ENCODE assay signal across 14 mouse cellular contexts in the genomic region with DNA sequence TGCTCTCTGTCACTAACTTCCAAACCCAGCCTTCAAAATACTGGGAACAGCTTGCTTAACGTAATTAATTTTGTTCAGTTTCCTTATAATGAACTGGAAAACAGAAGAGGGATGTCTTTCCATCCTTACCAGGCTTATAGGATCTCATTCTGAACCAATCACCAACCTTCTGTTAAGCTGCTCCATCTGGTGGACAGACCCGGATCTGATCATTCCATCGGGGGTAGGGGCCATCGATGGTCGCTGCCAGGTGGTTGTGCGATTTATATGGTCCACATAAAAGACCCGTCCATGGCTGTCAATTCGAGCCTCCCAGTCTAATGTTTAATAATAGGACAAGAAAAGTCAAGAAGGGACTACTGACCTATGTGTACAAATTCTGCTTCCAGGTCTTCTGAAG.
DNase-seq lines count a peak whose midpoint lies in the region; ATAC-seq and TF ChIP-seq lines count a peak whose summit lies in the region.
"Had no signal": no experiment of that assay in that cellular context is flagged by ENCODE, and none has a peak within 500 bp of the region (broad histone marks: within the 10 kb centered on the region; RNA-seq: fewer than 3 reads in every experiment).

No protein-coding gene starts in this region.

- no peak overlapping the region for H3K9ac ChIP-seq in heart, postnatal 0 days (replicated peaks; ENCODE audit: low read depth, low read length)
- H3K9ac ChIP-seq in lung, embryonic 14.5 days, result no peak overlapping the region
- no peak overlapping the region for H3K9ac ChIP-seq in ES-Bruce4 (ENCODE audit: low read depth, poor library complexity, severe bottlenecking)
- H3K9ac ChIP-seq: heart, embryonic 15.5 days; intestine, embryonic 15.5 days; stomach, embryonic 15.5 days had no signal

- H3K4me1 ChIP-seq in heart, postnatal 0 days (ENCODE audit: control insufficient read depth, insufficient read depth), result no peaks in the 10 kb centered on the region
- no peaks in the 10 kb centered on the region for H3K4me1 ChIP-seq in lung, embryonic 14.5 days (ENCODE audit: insufficient read depth)
- peaks cover 2% of the 10 kb centered on the region for H3K4me1 ChIP-seq in ES-Bruce4 (ENCODE audit: control insufficient read depth, insufficient read depth, low read length)
- no peaks in the 10 kb centered on the region for H3K4me1 ChIP-seq in limb, embryonic 10.5 days
- H3K4me1 ChIP-seq: heart, embryonic 15.5 days; intestine, embryonic 15.5 days; stomach, embryonic 15.5 days had no signal

- no peak for TF ChIP-seq POLR2A in ES-Bruce4 (IDR thresholded peaks at IDR 0.05; ENCODE audit: insufficient read depth, low read length)

- no peaks in the 10 kb centered on the region for H3K27me3 ChIP-seq in heart, postnatal 0 days (ENCODE audit: control insufficient read depth, insufficient read depth, low read length)
- H3K27me3 ChIP-seq in lung, embryonic 14.5 days (ENCODE audit: insufficient read depth, low read length), result no peaks in the 10 kb centered on the region
- H3K27me3 ChIP-seq in ES-Bruce4 (ENCODE audit: control insufficient read depth, insufficient read depth, low read length, poor library complexity, severe bottlenecking), result no peaks in the 10 kb centered on the region
- H3K27me3 ChIP-seq in limb, embryonic 10.5 days (ENCODE audit: low read depth, poor library complexity, severe bottlenecking), result no peaks in the 10 kb centered on the region
- H3K27me3 ChIP-seq: heart, embryonic 15.5 days; intestine, embryonic 15.5 days; stomach, embryonic 15.5 days had no signal

- DNase-seq in heart, postnatal 0 days (ENCODE audit: low spot score), result peak; percentile 6
- DNase-seq in heart, postnatal 14 days, result no peak
- DNase-seq in lung, embryonic 14.5 days, result peak; percentile 1
- no peak for DNase-seq in lung, postnatal 4 days
- DNase-seq in forelimb bud, embryonic 11.5 days (ENCODE audit: low read depth, low spot score), result peak; percentile 4
- no peak for DNase-seq in limb, embryonic 10.5 days (ENCODE audit: low spot score)
- DNase-seq in layer of hippocampus, postnatal 25 days (ENCODE audit: extremely low spot score in 1 of 2, low spot score in 1 of 2), result no peak
- DNase-seq: adrenal gland, postnatal 25 days; cerebellum, adult 8-10 months; right cerebral cortex, adult 18-20 months had no signal

- no peak overlapping the region for H3K27ac ChIP-seq in heart, postnatal 0 days (ENCODE audit: low read depth)
- no peak overlapping the region for H3K27ac ChIP-seq in lung, embryonic 14.5 days (ENCODE audit: low read depth)
- no peak overlapping the region for H3K27ac ChIP-seq in ES-Bruce4 (ENCODE audit: insufficient read depth, low read length)
- H3K27ac ChIP-seq in limb, embryonic 10.5 days, result no peak overlapping the region
- H3K27ac ChIP-seq: heart, embryonic 15.5 days; intestine, embryonic 15.5 days; stomach, embryonic 15.5 days had no signal

- no peak for TF ChIP-seq EP300 in heart, postnatal 0 days (IDR thresholded peaks at IDR 0.05; ENCODE audit: low read depth)
- no peak for TF ChIP-seq EP300 in ES-Bruce4 (IDR thresholded peaks at IDR 0.05; ENCODE audit: insufficient read depth, low read depth, low read length)

- H3K4me3 ChIP-seq in heart, postnatal 0 days (ENCODE audit: low read depth, low read length), result no peak overlapping the region
- no peak overlapping the region for H3K4me3 ChIP-seq in lung, embryonic 14.5 days (ENCODE audit: low read depth, low read length)
- no peak overlapping the region for H3K4me3 ChIP-seq in ES-Bruce4 (ENCODE audit: low read depth, low read length)
- H3K4me3 ChIP-seq in limb, embryonic 10.5 days, result no peak overlapping the region
- H3K4me3 ChIP-seq: heart, embryonic 15.5 days; intestine, embryonic 15.5 days; stomach, embryonic 15.5 days had no signal

- TF ChIP-seq CTCF in heart, postnatal 0 days (IDR thresholded peaks at IDR 0.05; ENCODE audit: low read depth), result peak; percentile 20
- TF ChIP-seq CTCF in lung, embryonic 14.5 days (IDR thresholded peaks at IDR 0.05; ENCODE audit: low read depth), result peak; percentile 23; the same call in 1 of the 2 replicates
- TF ChIP-seq CTCF in ES-Bruce4 (IDR thresholded peaks at IDR 0.05; ENCODE audit: low read depth, low read length), result peak; percentile 53

- intact Hi-C loops in heart, postnatal 14 days (cut with DNase I), result no loop called here

- no peaks in the 10 kb centered on the region for H3K9me3 ChIP-seq in heart, postnatal 0 days (replicated peaks; ENCODE audit: control insufficient read depth, low read length)
- no peaks in the 10 kb centered on the region for H3K9me3 ChIP-seq in lung, embryonic 14.5 days (ENCODE audit: low read depth, low read length)
- H3K9me3 ChIP-seq in ES-Bruce4 (replicated peaks; ENCODE audit: control insufficient read depth, insufficient read depth, low read length, poor library complexity, severe bottlenecking), result no peaks in the 10 kb centered on the region
- H3K9me3 ChIP-seq in limb, embryonic 10.5 days (replicated peaks), result no peaks in the 10 kb centered on the region
- H3K9me3 ChIP-seq: heart, embryonic 15.5 days; intestine, embryonic 15.5 days; stomach, embryonic 15.5 days had no signal

- WGBS in heart, postnatal 0 days, result 24% methylated on average over 8 of the region's 8 CpGs
- WGBS in lung, embryonic 14.5 days, result 25% methylated on average over 8 of the region's 8 CpGs
- 23% methylated on average over 8 of the region's 8 CpGs for WGBS in limb, embryonic 10.5 days

- no peak overlapping the region for H3K4me2 ChIP-seq in heart, postnatal 0 days (ENCODE audit: low read depth, low read length)
- no peak overlapping the region for H3K4me2 ChIP-seq in lung, embryonic 14.5 days
- H3K4me2 ChIP-seq: heart, embryonic 15.5 days; intestine, embryonic 15.5 days; stomach, embryonic 15.5 days had no signal

- H3K36me3 ChIP-seq in heart, postnatal 0 days (replicated peaks; ENCODE audit: control insufficient read depth, insufficient read depth, low read length), result no peaks in the 10 kb centered on the region
- no peaks in the 10 kb centered on the region for H3K36me3 ChIP-seq in lung, embryonic 14.5 days (ENCODE audit: insufficient read depth)
- no peaks in the 10 kb centered on the region for H3K36me3 ChIP-seq in ES-Bruce4 (ENCODE audit: control insufficient read depth, insufficient read depth, low read length, poor library complexity, severe bottlenecking)
- H3K36me3 ChIP-seq in limb, embryonic 10.5 days, result no peaks in the 10 kb centered on the region
- H3K36me3 ChIP-seq: heart, embryonic 15.5 days; intestine, embryonic 15.5 days; stomach, embryonic 15.5 days had no signal

- no peak for ATAC-seq in heart, postnatal 0 days (ENCODE audit: insufficient read depth, low read depth)
- ATAC-seq in lung, embryonic 14.5 days (ENCODE audit: insufficient read depth), result no peak
- ATAC-seq: intestine, embryonic 15.5 days had no signal

Comparison
In these comparisons a context has a peak if more than half of its experiments do, and no peak if none do; other contexts are left out.
1. DNase-seq: peak in heart, postnatal 0 days (single experiment), lung, embryonic 14.5 days (single experiment) and forelimb bud, embryonic 11.5 days (single experiment); none in heart, postnatal 14 days (0 of 2), lung, postnatal 4 days (0 of 2), limb, embryonic 10.5 days (single experiment) and layer of hippocampus, postnatal 25 days (0 of 2).
2. Peak in every context shown above with its lines, with median percentiles within 50 percentile points of each other: CTCF ChIP-seq.